Mouse (Mus musculus): ENCODE data around the gene Ccdc7b.
"Not testable (repeated sequence)": the region's sequence is repeated elsewhere in the genome, so short reads cannot be mapped to it uniquely, and the experiment has no call there.

Gene Ccdc7b

DNA sequence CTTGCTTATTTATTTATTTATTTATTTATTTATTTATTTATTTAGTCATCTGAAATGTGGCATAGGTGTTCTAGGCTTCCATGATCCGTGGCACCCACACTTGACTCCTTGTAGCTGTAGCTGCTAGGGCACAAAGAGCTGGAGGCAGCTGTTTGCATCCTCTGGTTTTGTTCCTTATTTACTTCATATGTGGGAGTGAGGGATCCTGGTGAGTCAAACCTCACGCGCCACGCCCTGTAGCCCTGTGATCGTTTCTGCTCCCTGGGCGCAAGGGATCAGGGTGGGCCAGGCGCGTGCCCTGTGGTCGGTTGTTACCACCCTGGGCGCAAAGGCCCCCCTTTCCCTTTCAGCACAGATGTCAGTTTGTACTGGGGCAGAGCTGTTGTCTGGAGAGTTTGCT lies at the start of gene Ccdc7b:
Ccdc7b (plus strand) TSS at position 301 of the 400 bp plus-strand sequence.
- DNase-seq (ENCODE audit: low read depth, low spot score): not testable (repeated sequence)

GRCm38 (mm10) chr8:129065417-129065816 lies 1.5 kb upstream of the Ccdc7b start, which contains the start of gene Ccdc7a:
TSS of gene Ccdc7a (minus strand) at chr8:129065517.
- not testable (repeated sequence) for DNase-seq (ENCODE audit: low read depth, low spot score)

DNA sequence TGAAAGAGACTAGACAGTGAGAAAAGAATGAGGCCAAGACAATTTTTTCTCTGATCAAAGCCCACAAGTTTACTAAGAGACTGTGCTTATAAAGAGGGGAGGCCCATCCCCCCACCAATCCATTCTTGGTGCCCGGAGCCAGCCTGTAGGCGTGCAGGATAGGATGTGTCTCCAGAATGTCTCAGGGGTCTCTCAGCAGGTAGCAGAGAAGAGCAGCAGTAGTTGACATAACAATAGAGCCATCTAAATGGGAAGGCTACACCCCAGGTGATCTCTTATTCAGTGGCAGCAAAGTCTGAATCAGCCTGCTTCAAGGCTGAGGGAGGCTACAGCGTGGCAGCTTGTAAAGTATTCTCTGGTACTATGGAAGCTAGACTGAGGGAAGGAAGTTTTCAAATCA lies 48.8 kb downstream of the Ccdc7b start:
- DNase-seq (ENCODE audit: low read depth, low spot score): not testable (repeated sequence)

DNA sequence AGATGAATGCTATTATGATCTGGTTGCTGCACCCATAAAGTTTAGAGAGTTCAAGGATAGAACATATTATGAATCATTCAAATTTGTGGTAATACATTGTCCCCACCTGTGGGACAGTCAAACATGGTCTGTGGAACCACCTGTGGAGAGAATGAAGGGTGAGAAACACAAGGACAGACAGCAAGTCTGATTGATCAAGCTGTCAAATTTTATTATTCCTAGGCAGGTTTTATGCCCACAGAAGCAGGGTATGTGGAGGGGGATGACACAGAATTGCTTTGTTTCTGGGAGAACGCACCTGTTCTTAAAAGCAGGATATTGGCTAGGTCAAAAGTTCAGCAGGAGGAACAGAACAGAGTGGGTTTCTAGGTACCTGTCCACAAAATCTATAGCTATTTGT lies 64.6 kb downstream of the Ccdc7b start, which contains the start of gene Gm10999:
Gm10999 (minus strand) TSS at position 101 of the 400 bp plus-strand sequence.
- DNase-seq (ENCODE audit: low read depth, low spot score): no peak

- no peak for DNase-seq (ENCODE audit: low read depth, low spot score)
These were observed 66.5 kb downstream of the Ccdc7b start for GRCm38 (mm10) chr8:129133475-129133874.
